Mouse (Mus musculus): ENCODE data around the gene Esrrg.

GRCm38 (mm10) chr1:187604063-187604484 lies 4.5 kb upstream of the Esrrg start:
- TF ChIP-seq POLR2A (IDR thresholded peaks at IDR 0.05; ENCODE audit: insufficient read depth, low read depth, low read length), result no peak
- TF ChIP-seq CTCF (IDR thresholded peaks at IDR 0.05; ENCODE audit: insufficient read depth, low read depth, low read length), result no peak
